Mouse (Mus musculus): ENCODE data around the gene Kcnip1.

- TF ChIP-seq CTCF (IDR thresholded peaks at IDR 0.05; ENCODE audit: extremely low read depth, insufficient read depth, low read length) (no peak), POLR2A (IDR thresholded peaks at IDR 0.05; ENCODE audit: extremely low read depth, insufficient read depth, low read length) (no peak)
Measured at GRCm38 (mm10) chr11:33967708-33968107, 25.2 kb downstream of the Kcnip1 start.
